Mouse (Mus musculus): ENCODE measurements around the gene Frmpd1. TPM values are rescaled to one million over a fixed set of nuclear protein-coding genes. Genes with fewer than 3 reads are reported as not detected.
A peak's percentile ranks its signal among the peaks of the same experiment; 100 is the strongest.

Gene Frmpd1
- polyA plus RNA-seq, 1 experiment from 2014 or later: 0.57 TPM

- Histone ChIP-seq H3K36me3 (no peaks in the 10 kb centered on the region), H3K4me1 (replicated peaks) (no peaks in the 10 kb centered on the region), H3K4me2 (replicated peaks) (no peak overlapping the region), H3K27ac (no peak overlapping the region), H3K27me3 (replicated peaks) (no peaks in the 10 kb centered on the region), H3K9me3 (no peaks in the 10 kb centered on the region), H3K9ac (no peak overlapping the region), H3K4me3 (replicated peaks) (no peak overlapping the region)
- no peak for ATAC-seq
- 54% methylated on average over 3 of the region's 3 CpGs for WGBS
Measured at GRCm38 (mm10) chr4:45286318-45286717, 101.6 kb downstream of the Frmpd1 start.

GRCm38 (mm10) chr4:45287906-45288305 lies 103.2 kb downstream of the Frmpd1 start:
- H3K9ac ChIP-seq: no peak overlapping the region
- H3K36me3 ChIP-seq: no peaks in the 10 kb centered on the region
- H3K4me3 ChIP-seq (replicated peaks): no peak overlapping the region
- no peak for ATAC-seq
- no peaks in the 10 kb centered on the region for H3K27me3 ChIP-seq (replicated peaks)
- H3K9me3 ChIP-seq: no peaks in the 10 kb centered on the region
- no peaks in the 10 kb centered on the region for H3K4me1 ChIP-seq (replicated peaks)
- 81% methylated on average over 5 of the region's 5 CpGs for WGBS
- H3K4me2 ChIP-seq (replicated peaks): no peak overlapping the region
- H3K27ac ChIP-seq: no peak overlapping the region

- H3K4me2 ChIP-seq (replicated peaks): peak within 1 kb of the TSS; percentile 73
- H3K9ac ChIP-seq: peak within 1 kb of the TSS; percentile 69
- no peaks in the 10 kb centered on the region for H3K27me3 ChIP-seq (replicated peaks)
- H3K4me1 ChIP-seq (replicated peaks): peaks cover 5% of the 10 kb centered on the region
- no peak within 1 kb of the TSS for H3K27ac ChIP-seq
- peak; percentile 95 for ATAC-seq
- no peaks in the 10 kb centered on the region; the same call in 1 of the 2 replicates for H3K36me3 ChIP-seq
- H3K9me3 ChIP-seq: no peaks in the 10 kb centered on the region
- WGBS: 17% methylated on average over 27 of the region's 27 CpGs
- H3K4me3 ChIP-seq (replicated peaks): peak within 1 kb of the TSS; percentile 70
Measured at GRCm38 (mm10) chr4:45296662-45297564, 112.2 kb downstream of the Frmpd1 start, which contains the start of gene Trmt10b. TSS of gene Trmt10b (plus strand) at chr4:45297127.

GRCm38 (mm10) chr4:45305536-45305935 lies 120.9 kb downstream of the Frmpd1 start:
- no peaks in the 10 kb centered on the region for H3K9me3 ChIP-seq
- no peak overlapping the region for H3K4me3 ChIP-seq (replicated peaks)
- no peaks in the 10 kb centered on the region for H3K4me1 ChIP-seq (replicated peaks)
- no peak overlapping the region for H3K9ac ChIP-seq
- no peak for ATAC-seq
- H3K27ac ChIP-seq: no peak overlapping the region
- WGBS: 95% methylated on average over 14 of the region's 14 CpGs
- H3K4me2 ChIP-seq (replicated peaks): no peak overlapping the region
- no peaks in the 10 kb centered on the region for H3K27me3 ChIP-seq (replicated peaks)
- H3K36me3 ChIP-seq: peaks cover 11% of the 10 kb centered on the region

- Histone ChIP-seq H3K9me3 (no peaks in the 10 kb centered on the region), H3K36me3 (peaks cover 11% of the 10 kb centered on the region), H3K27ac (no peak overlapping the region), H3K4me1 (replicated peaks) (no peaks in the 10 kb centered on the region), H3K4me2 (replicated peaks) (no peak overlapping the region), H3K9ac (no peak overlapping the region), H3K27me3 (replicated peaks) (no peaks in the 10 kb centered on the region), H3K4me3 (replicated peaks) (no peak overlapping the region)
- ATAC-seq: no peak
- 35% methylated on average over 11 of the region's 11 CpGs for WGBS
Measured at GRCm38 (mm10) chr4:45308046-45308445, 123.4 kb downstream of the Frmpd1 start.

- Histone ChIP-seq H3K9me3 (no peaks in the 10 kb centered on the region), H3K27me3 (replicated peaks) (no peaks in the 10 kb centered on the region), H3K9ac (no peak overlapping the region), H3K4me2 (replicated peaks) (no peak overlapping the region), H3K4me3 (replicated peaks) (no peak overlapping the region), H3K27ac (no peak overlapping the region), H3K36me3 (peaks cover 11% of the 10 kb centered on the region), H3K4me1 (replicated peaks) (no peaks in the 10 kb centered on the region)
- WGBS: 91% methylated on average over 6 of the region's 6 CpGs
- no peak for ATAC-seq
Measured at GRCm38 (mm10) chr4:45308606-45309005, 123.9 kb downstream of the Frmpd1 start.

- H3K4me1 ChIP-seq (replicated peaks): no peaks in the 10 kb centered on the region
- WGBS: 95% methylated on average over 2 of the region's 2 CpGs
- H3K4me3 ChIP-seq (replicated peaks): no peak overlapping the region
Measured at GRCm38 (mm10) chr4:45311056-45311455, 126.4 kb downstream of the Frmpd1 start.

GRCm38 (mm10) chr4:45320159-45320816 lies 135.6 kb downstream of the Frmpd1 start:
- ATAC-seq: peak; percentile 94
- H3K4me2 ChIP-seq (replicated peaks): peak overlapping the region; percentile 69
- whole genome bisulfite sequencing: under 1% methylated on average over 56 of the region's 56 CpGs
- H3K4me1 ChIP-seq (replicated peaks): peaks cover 4% of the 10 kb centered on the region; the same call in 1 of the 2 replicates
- H3K27me3 ChIP-seq (replicated peaks): 0 out of 2 replicates have a peak, but pooled peaks cover 1% of the 10 kb centered on the region
- H3K9me3 ChIP-seq: no peaks in the 10 kb centered on the region
- peak overlapping the region; percentile 91 for H3K27ac ChIP-seq
- H3K9ac ChIP-seq: peak overlapping the region; percentile 89
- H3K36me3 ChIP-seq: peaks cover 13% of the 10 kb centered on the region; the same call in 1 of the 2 replicates
- H3K4me3 ChIP-seq (replicated peaks): peak overlapping the region; percentile 92

More at GRCm38 (mm10) chr4:45311056-45311455, 126.4 kb downstream of the Frmpd1 start:
- no peak overlapping the region for H3K9ac ChIP-seq
- no peak for ATAC-seq
- H3K27me3 ChIP-seq (replicated peaks): no peaks in the 10 kb centered on the region
- H3K36me3 ChIP-seq: peaks cover 16% of the 10 kb centered on the region
- H3K9me3 ChIP-seq: no peaks in the 10 kb centered on the region
- H3K4me2 ChIP-seq (replicated peaks): no peak overlapping the region
- no peak overlapping the region for H3K27ac ChIP-seq

GRCm38 (mm10) chr4:45331139-45331538 lies 146.5 kb downstream of the Frmpd1 start:
- WGBS: 72% methylated on average over 7 of the region's 7 CpGs
- H3K9ac ChIP-seq: no peak overlapping the region
- H3K4me1 ChIP-seq (replicated peaks): no peaks in the 10 kb centered on the region
- H3K36me3 ChIP-seq: no peaks in the 10 kb centered on the region
- no peak overlapping the region for H3K27ac ChIP-seq
- no peaks in the 10 kb centered on the region for H3K9me3 ChIP-seq
- no peak for ATAC-seq
- H3K4me2 ChIP-seq (replicated peaks): no peak overlapping the region
- H3K4me3 ChIP-seq (replicated peaks): no peak overlapping the region
- 0 out of 2 replicates have a peak, but pooled peaks cover 3% of the 10 kb centered on the region for H3K27me3 ChIP-seq (replicated peaks)

GRCm38 (mm10) chr4:45332466-45332865 lies 147.8 kb downstream of the Frmpd1 start:
- no peaks in the 10 kb centered on the region for H3K9me3 ChIP-seq
- 58% methylated on average over 3 of the region's 3 CpGs for WGBS
- ATAC-seq: no peak
- H3K27me3 ChIP-seq (replicated peaks): 0 out of 2 replicates have a peak, but pooled peaks cover 2% of the 10 kb centered on the region
- no peaks in the 10 kb centered on the region for H3K36me3 ChIP-seq
- H3K4me3 ChIP-seq (replicated peaks): no peak overlapping the region
- no peak overlapping the region for H3K9ac ChIP-seq
- no peaks in the 10 kb centered on the region for H3K4me1 ChIP-seq (replicated peaks)
- H3K27ac ChIP-seq: no peak overlapping the region
- no peak overlapping the region for H3K4me2 ChIP-seq (replicated peaks)

Data from intestine, embryonic 15.5 days (tissue).